Mouse (Mus musculus) G1E (cell line): ENCODE results near the gene AC124502.3.

Source experiments
- CTCF ChIP-seq: IDR thresholded peaks from 2 replicates; pipeline ENCODE4 v1.5.1; 2012; ENCODE audit warnings: low read depth, low read length, inconsistent platforms, mixed read lengths
- GATA1 ChIP-seq: IDR thresholded peaks from 2 replicates; pipeline ENCODE4 v1.6.1; 2012; ENCODE audit warnings: borderline replicate concordance, low read length, inconsistent platforms, mixed read lengths
- GATA2 ChIP-seq: IDR thresholded peaks from 2 replicates; pipeline ENCODE4 v1.6.1; 2012; ENCODE audit warnings: low read depth, low read length, inconsistent platforms, borderline replicate concordance
- POLR2AphosphoS5 ChIP-seq: IDR thresholded peaks from 2 replicates; pipeline ENCODE4 v1.6.1; 2012; ENCODE audit warnings: low read depth, low read length, inconsistent platforms; ENCODE audit not compliant: insufficient replicate concordance
- TAL1 ChIP-seq: conservative IDR thresholded peaks from 2 replicates; pipeline ENCODE4 v1.6.1; 2012; ENCODE audit warnings: low read depth, low read length, inconsistent platforms, mixed read lengths

- no peak for TF ChIP-seq CTCF
- no peak for TF ChIP-seq GATA1
- no peak for TF ChIP-seq POLR2AphosphoS5
- no peak for TF ChIP-seq TAL1
- TF ChIP-seq GATA2: no peak
Measured at GRCm38 (mm10) chr19:5072389-5073019, 33.8 kb downstream of the AC124502.3 start.
